Mouse (Mus musculus): ENCODE results near the gene Gm10717.
"Not testable (repeated sequence)": the region's sequence is repeated elsewhere in the genome, so short reads cannot be mapped to it uniquely, and the experiment has no call there.

The Gm10717 gene

GRCm38 (mm10) chr9:3023985-3024648 is 1.1 kb upstream of the Gm10717 start:
- DNase-seq (ENCODE audit: low spot score in 2 of 2): peak; percentile 98 to 100

GRCm38 (mm10) chr9:3025653-3026052 is 436 bp downstream of the Gm10717 start:
- peak; percentile 27 to 72 for DNase-seq (ENCODE audit: low spot score in 2 of 2)

- DNase-seq (ENCODE audit: low spot score in 2 of 2): not testable (repeated sequence)
Measured at GRCm38 (mm10) chr9:3026136-3026535, 919 bp downstream of the Gm10717 start.

- not testable (repeated sequence) for DNase-seq (ENCODE audit: low spot score in 2 of 2)
Measured at GRCm38 (mm10) chr9:3026741-3027140, 1.5 kb downstream of the Gm10717 start.

- DNase-seq (ENCODE audit: low spot score in 2 of 2): not testable (repeated sequence)
Measured at GRCm38 (mm10) chr9:3027200-3027599, 2.0 kb downstream of the Gm10717 start.

- peak; percentile 13 to 48 for DNase-seq (ENCODE audit: low spot score in 2 of 2)
Measured at GRCm38 (mm10) chr9:3029276-3030000, 4.2 kb downstream of the Gm10717 start.

- DNase-seq (ENCODE audit: low spot score in 2 of 2): not testable (repeated sequence)
Measured at GRCm38 (mm10) chr9:3030677-3031318, 5.6 kb downstream of the Gm10717 start.

GRCm38 (mm10) chr9:3034299-3034698 is 9.1 kb downstream of the Gm10717 start, which contains the start of gene Gm17535:
Gene Gm17535, plus strand, starts transcription at chr9:3034599.
- not testable (repeated sequence) for DNase-seq (ENCODE audit: low spot score in 2 of 2)

- not testable (repeated sequence) for DNase-seq (ENCODE audit: low spot score in 2 of 2)
Measured at GRCm38 (mm10) chr9:3036577-3036976, 11.4 kb downstream of the Gm10717 start, which contains the start of gene Gm10715. Gene Gm10715, plus strand, starts transcription at chr9:3036877.

- DNase-seq (ENCODE audit: low spot score in 2 of 2): not testable (repeated sequence)
Measured at GRCm38 (mm10) chr9:3038161-3038560, 12.9 kb downstream of the Gm10717 start.
